Mouse (Mus musculus): ENCODE measurements around the gene Speg. TPM values are rescaled to one million over a fixed set of nuclear protein-coding genes. Genes with fewer than 3 reads are reported as not detected.

Gene Speg
- 4.5 TPM for polyA plus RNA-seq (2015; fragmentation: Illumina TruSeq; extraction: RNeasy Lipid Tissue Mini Kit (QIAGEN cat#74804); ENCODE audit: insufficient read depth, low replicate concordance)

GRCm38 (mm10) chr1:75374950-75375936 is at the start of gene Speg:
Gene Speg, plus strand, starts transcription at chr1:75375297.

DNA sequence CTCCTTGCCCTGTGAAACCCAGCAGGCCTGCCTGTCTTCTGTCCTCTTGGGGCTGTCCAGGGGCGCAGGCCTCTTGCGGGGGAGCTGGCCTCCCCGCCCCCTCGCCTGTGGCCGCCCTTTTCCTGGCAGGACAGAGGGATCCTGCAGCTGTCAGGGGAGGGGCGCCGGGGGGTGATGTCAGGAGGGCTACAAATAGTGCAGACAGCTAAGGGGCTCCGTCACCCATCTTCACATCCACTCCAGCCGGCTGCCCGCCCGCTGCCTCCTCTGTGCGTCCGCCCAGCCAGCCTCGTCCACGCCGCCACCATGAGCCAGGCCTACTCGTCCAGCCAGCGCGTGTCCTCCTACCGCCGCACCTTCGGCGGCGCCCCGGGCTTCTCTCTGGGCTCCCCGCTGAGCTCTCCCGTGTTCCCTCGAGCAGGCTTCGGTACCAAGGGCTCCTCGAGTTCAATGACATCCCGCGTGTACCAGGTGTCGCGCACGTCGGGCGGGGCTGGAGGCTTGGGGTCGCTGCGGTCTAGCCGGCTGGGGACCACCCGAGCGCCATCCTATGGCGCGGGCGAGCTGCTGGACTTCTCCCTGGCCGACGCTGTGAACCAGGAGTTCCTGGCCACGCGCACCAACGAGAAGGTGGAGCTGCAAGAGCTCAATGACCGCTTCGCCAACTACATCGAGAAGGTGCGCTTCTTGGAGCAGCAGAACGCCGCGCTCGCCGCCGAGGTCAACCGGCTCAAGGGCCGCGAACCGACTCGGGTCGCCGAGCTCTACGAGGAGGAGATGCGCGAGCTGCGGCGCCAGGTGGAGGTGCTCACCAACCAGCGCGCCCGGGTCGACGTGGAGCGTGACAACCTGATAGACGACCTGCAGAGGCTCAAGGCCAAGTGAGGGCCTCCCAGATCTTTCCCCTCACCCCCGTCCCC is 14.7 kb upstream of the Speg start, which contains the start of gene Des:
Gene Des, plus strand, starts transcription at position 218 of the 920 bp plus-strand sequence.

DNA sequence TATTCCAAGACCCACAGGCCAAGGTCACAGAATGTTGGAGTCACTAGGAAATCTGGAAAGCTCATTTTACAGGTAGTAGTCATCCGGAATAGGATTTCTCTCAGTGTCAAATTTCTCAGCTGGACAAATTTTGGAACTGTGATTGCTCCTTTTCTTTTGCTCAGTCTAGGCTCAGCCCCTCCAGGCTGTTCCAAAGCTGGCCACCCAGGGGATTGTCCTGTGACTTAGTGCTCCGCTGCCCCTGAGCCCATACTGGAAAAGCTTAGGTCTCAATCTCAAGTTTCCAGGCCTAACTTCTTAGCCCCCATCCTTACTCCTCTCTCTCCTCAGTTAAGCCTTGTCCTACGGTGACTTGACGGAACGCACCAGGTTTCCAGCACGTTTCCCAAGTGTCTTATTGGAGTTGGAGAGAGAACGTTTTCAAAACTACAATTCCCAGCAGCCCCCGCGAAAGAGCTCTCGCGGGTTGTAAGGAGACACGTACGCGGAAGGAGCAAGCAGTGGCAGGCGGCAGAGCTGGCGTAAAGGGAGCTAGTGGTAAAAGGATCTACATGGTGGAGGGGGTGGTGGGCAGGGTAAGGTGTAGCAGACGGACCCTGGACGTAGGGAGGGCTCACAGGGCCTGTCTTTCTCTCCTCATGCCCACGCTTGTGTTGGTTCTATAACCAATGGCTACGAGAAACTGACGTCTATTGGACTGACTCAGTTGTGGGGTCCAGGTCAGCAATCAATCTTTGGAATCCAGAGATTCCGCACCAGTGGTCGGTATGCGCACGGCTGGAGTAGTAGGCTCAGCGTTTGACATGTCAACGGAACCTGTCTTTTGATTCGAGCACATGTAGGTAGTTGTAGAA is 60.6 kb downstream of the Speg start, which contains the start of gene Gmppa:
Gene Gmppa, plus strand, starts transcription at position 456 of the 854 bp plus-strand sequence.

GRCm38 (mm10) chr1:75450314-75451005 is 75.4 kb downstream of the Speg start, which contains the start of gene Asic4:
Gene Asic4, plus strand, starts transcription at chr1:75450436.

DNA sequence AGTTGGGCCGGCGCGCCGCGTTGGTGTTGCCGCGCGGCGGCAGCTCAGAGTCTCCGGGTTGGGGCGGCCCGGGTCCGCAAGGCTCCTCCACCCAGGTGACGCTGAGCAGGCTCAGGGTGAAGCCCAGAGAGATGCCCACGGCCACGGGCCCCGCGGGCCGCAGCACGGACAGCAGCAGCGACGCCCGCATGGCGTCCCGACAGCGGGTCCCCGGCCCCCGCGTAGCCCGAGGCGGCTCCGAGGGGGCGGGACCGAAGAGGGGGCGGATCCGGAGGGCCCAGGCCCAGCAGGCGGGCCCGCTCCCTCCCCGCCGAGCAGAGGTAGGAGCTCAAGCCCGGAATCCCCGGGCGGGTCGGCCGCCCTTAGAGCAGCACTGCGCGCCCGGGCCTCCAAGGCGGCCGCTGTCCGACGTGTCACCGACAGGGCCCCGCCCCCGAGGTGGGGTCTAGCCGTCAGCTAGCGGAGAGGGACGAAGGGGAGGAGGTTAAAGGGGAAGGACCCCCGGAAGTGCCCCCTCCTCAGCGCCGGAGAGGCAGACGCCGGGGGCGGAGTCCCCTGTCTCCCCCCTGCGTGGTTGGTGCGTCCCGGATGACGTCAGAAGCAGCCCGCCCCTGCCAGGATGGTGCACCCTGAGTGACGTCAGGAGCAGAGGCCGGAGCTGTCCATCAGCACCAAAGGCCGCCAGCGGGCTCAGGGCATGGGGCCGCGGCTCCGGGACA is 104.0 kb downstream of the Speg start, which contains the start of the genes Chpf and Tmem198:
Gene Chpf, minus strand, starts transcription at position 392 of the 719 bp plus-strand sequence.
Gene Tmem198, plus strand, starts transcription at position 617 of the 719 bp plus-strand sequence.

Other genes starting within 250 kb of the Speg start
- 0.33 TPM for gene Slc23a3, start 241.4 kb upstream of the Speg start, polyA plus RNA-seq (2015; fragmentation: Illumina TruSeq; extraction: RNeasy Lipid Tissue Mini Kit (QIAGEN cat#74804); ENCODE audit: insufficient read depth, low replicate concordance)
- 63.6 TPM for gene Cnppd1, start 232.6 kb upstream of the Speg start, polyA plus RNA-seq (2015; fragmentation: Illumina TruSeq; extraction: RNeasy Lipid Tissue Mini Kit (QIAGEN cat#74804); ENCODE audit: insufficient read depth, low replicate concordance)
- 43.0 TPM for gene Retreg2, start 232.5 kb upstream of the Speg start, polyA plus RNA-seq (2015; fragmentation: Illumina TruSeq; extraction: RNeasy Lipid Tissue Mini Kit (QIAGEN cat#74804); ENCODE audit: insufficient read depth, low replicate concordance)
- 16.0 TPM for gene Zfand2b, start 206.7 kb upstream of the Speg start, polyA plus RNA-seq (2015; fragmentation: Illumina TruSeq; extraction: RNeasy Lipid Tissue Mini Kit (QIAGEN cat#74804); ENCODE audit: insufficient read depth, low replicate concordance)
- 7.9 TPM for gene Abcb6, start 194.9 kb upstream of the Speg start, polyA plus RNA-seq (2015; fragmentation: Illumina TruSeq; extraction: RNeasy Lipid Tissue Mini Kit (QIAGEN cat#74804); ENCODE audit: insufficient read depth, low replicate concordance)
- gene Ankzf1, start 183.1 kb upstream of the Speg start, polyA plus RNA-seq (2015; fragmentation: Illumina TruSeq; extraction: RNeasy Lipid Tissue Mini Kit (QIAGEN cat#74804); ENCODE audit: insufficient read depth, low replicate concordance), result 38.1 TPM
- gene Atg9a, start 183.1 kb upstream of the Speg start, polyA plus RNA-seq (2015; fragmentation: Illumina TruSeq; extraction: RNeasy Lipid Tissue Mini Kit (QIAGEN cat#74804); ENCODE audit: insufficient read depth, low replicate concordance), result 12.6 TPM
- gene Glb1l, start 164.5 kb upstream of the Speg start, polyA plus RNA-seq (2015; fragmentation: Illumina TruSeq; extraction: RNeasy Lipid Tissue Mini Kit (QIAGEN cat#74804); ENCODE audit: insufficient read depth, low replicate concordance), result 25.5 TPM
- 82.7 TPM for gene Stk16, start 164.5 kb upstream of the Speg start, polyA plus RNA-seq (2015; fragmentation: Illumina TruSeq; extraction: RNeasy Lipid Tissue Mini Kit (QIAGEN cat#74804); ENCODE audit: insufficient read depth, low replicate concordance)
- gene Tuba4a, start 155.4 kb upstream of the Speg start, polyA plus RNA-seq (2015; fragmentation: Illumina TruSeq; extraction: RNeasy Lipid Tissue Mini Kit (QIAGEN cat#74804); ENCODE audit: insufficient read depth, low replicate concordance), result 76.6 TPM
- gene A630095N17Rik, start 143.2 kb upstream of the Speg start, polyA plus RNA-seq (2015; fragmentation: Illumina TruSeq; extraction: RNeasy Lipid Tissue Mini Kit (QIAGEN cat#74804); ENCODE audit: insufficient read depth, low replicate concordance), result not detected
- gene Dnajb2, start 138.9 kb upstream of the Speg start, polyA plus RNA-seq (2015; fragmentation: Illumina TruSeq; extraction: RNeasy Lipid Tissue Mini Kit (QIAGEN cat#74804); ENCODE audit: insufficient read depth, low replicate concordance), result 31.4 TPM
- not detected for gene Ptprn, start 110.8 kb upstream of the Speg start, polyA plus RNA-seq (2015; fragmentation: Illumina TruSeq; extraction: RNeasy Lipid Tissue Mini Kit (QIAGEN cat#74804); ENCODE audit: insufficient read depth, low replicate concordance)
- not detected for gene Resp18, start 96.9 kb upstream of the Speg start, polyA plus RNA-seq (2015; fragmentation: Illumina TruSeq; extraction: RNeasy Lipid Tissue Mini Kit (QIAGEN cat#74804); ENCODE audit: insufficient read depth, low replicate concordance)
- gene Dnpep, start 57.3 kb upstream of the Speg start, polyA plus RNA-seq (2015; fragmentation: Illumina TruSeq; extraction: RNeasy Lipid Tissue Mini Kit (QIAGEN cat#74804); ENCODE audit: insufficient read depth, low replicate concordance), result 14.7 TPM
- gene Des, start 15.0 kb upstream of the Speg start, polyA plus RNA-seq (2015; fragmentation: Illumina TruSeq; extraction: RNeasy Lipid Tissue Mini Kit (QIAGEN cat#74804); ENCODE audit: insufficient read depth, low replicate concordance), result 23.7 TPM
- 50.7 TPM for gene Gmppa, start 60.6 kb downstream of the Speg start, polyA plus RNA-seq (2015; fragmentation: Illumina TruSeq; extraction: RNeasy Lipid Tissue Mini Kit (QIAGEN cat#74804); ENCODE audit: insufficient read depth, low replicate concordance)
- gene Asic4, start 75.1 kb downstream of the Speg start, polyA plus RNA-seq (2015; fragmentation: Illumina TruSeq; extraction: RNeasy Lipid Tissue Mini Kit (QIAGEN cat#74804); ENCODE audit: insufficient read depth, low replicate concordance), result not detected
- gene Chpf, start 104.0 kb downstream of the Speg start, polyA plus RNA-seq (2015; fragmentation: Illumina TruSeq; extraction: RNeasy Lipid Tissue Mini Kit (QIAGEN cat#74804); ENCODE audit: insufficient read depth, low replicate concordance), result 1.1 TPM
- 0.21 TPM for gene Tmem198, start 104.2 kb downstream of the Speg start, polyA plus RNA-seq (2015; fragmentation: Illumina TruSeq; extraction: RNeasy Lipid Tissue Mini Kit (QIAGEN cat#74804); ENCODE audit: insufficient read depth, low replicate concordance)
- gene Obsl1, start 131.2 kb downstream of the Speg start, polyA plus RNA-seq (2015; fragmentation: Illumina TruSeq; extraction: RNeasy Lipid Tissue Mini Kit (QIAGEN cat#74804); ENCODE audit: insufficient read depth, low replicate concordance), result 1.4 TPM
- gene Inha, start 131.8 kb downstream of the Speg start, polyA plus RNA-seq (2015; fragmentation: Illumina TruSeq; extraction: RNeasy Lipid Tissue Mini Kit (QIAGEN cat#74804); ENCODE audit: insufficient read depth, low replicate concordance), result 0.32 TPM
- gene Stk11ip, start 146.2 kb downstream of the Speg start, polyA plus RNA-seq (2015; fragmentation: Illumina TruSeq; extraction: RNeasy Lipid Tissue Mini Kit (QIAGEN cat#74804); ENCODE audit: insufficient read depth, low replicate concordance), result 32.4 TPM
- gene Slc4a3, start 171.0 kb downstream of the Speg start, polyA plus RNA-seq (2015; fragmentation: Illumina TruSeq; extraction: RNeasy Lipid Tissue Mini Kit (QIAGEN cat#74804); ENCODE audit: insufficient read depth, low replicate concordance), result 0.81 TPM